Mouse (Mus musculus) gastrocnemius, postnatal 25 days (tissue): ENCODE data around the gene Chd4. TPM values are rescaled to one million over a fixed set of nuclear protein-coding genes. Genes with fewer than 3 reads are reported as not detected.
"Not testable (repeated sequence)": the region's sequence is repeated elsewhere in the genome, so short reads cannot be mapped to it uniquely, and the experiment has no call there.

Experiments
- DNase-seq: peaks from one replicate; pipeline ENCODE4 v3.0.0; 2022
- long read RNA-seq, 2 experiments: library from polyadenylated mRNA; stranded (forward); transcript quantifications; one replicate each; pipeline ENCODE4 v2.0.0; 2021
- total RNA-seq, 2 experiments: library from RNA; stranded (reverse); gene quantifications; 1 replicate in 1 of 2; 2 replicates in 1 of 2; pipeline ENCODE4 v1.2.3; 2021

The Chd4 gene
- total RNA-seq, result 10 to 100 TPM; 67.8 to 72.6 TPM
- long read RNA-seq, experiment 1, full-length matches to known transcripts, result 1 of 8 reads
- long read RNA-seq, experiment 1, partial matches to known transcripts, result 6 of 8 reads
- long read RNA-seq, experiment 1, other reads (novel, unspliced or antisense), result 1 of 8 reads
- long read RNA-seq, experiment 2, partial matches to known transcripts, result 8 of 9 reads
- long read RNA-seq, experiment 2, other reads (novel, unspliced or antisense), result 1 of 9 reads

- peak; percentile 93 for DNase-seq
These were observed at the start of gene Chd4 for GRCm38 (mm10) chr6:125095391-125096278. Chd4 (plus strand) TSS chr6:125095981.

DNA sequence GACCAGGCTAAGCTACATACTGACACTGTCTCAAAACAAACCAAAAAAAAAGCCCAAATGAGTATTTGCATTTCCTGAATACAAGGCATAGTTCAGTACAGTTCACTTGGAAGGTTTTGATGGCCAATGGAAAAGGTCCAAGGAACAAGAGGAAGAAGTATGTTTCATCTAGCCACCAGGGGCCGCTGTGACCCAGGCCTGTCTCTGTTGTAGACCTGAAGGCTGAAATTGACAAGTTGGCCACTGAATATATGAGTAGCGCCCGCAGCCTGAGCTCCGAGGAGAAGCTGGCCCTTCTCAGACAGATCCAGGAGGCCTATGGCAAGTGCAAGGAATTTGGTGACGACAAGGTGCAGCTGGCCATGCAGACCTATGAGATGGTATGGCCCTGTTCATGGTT, 49.1 kb upstream of the Chd4 start:
- peak; percentile 68 for DNase-seq

GRCm38 (mm10) chr6:125049678-125050077, 46.1 kb upstream of the Chd4 start, which contains the start of gene Acrbp:
Acrbp (plus strand) TSS chr6:125049689.
- DNase-seq, result no peak

- DNase-seq, result no peak
These were observed 44.5 kb upstream of the Chd4 start for GRCm38 (mm10) chr6:125051237-125051636.

- no peak for DNase-seq
These were observed 34.3 kb upstream of the Chd4 start for GRCm38 (mm10) chr6:125061493-125061892.

DNA sequence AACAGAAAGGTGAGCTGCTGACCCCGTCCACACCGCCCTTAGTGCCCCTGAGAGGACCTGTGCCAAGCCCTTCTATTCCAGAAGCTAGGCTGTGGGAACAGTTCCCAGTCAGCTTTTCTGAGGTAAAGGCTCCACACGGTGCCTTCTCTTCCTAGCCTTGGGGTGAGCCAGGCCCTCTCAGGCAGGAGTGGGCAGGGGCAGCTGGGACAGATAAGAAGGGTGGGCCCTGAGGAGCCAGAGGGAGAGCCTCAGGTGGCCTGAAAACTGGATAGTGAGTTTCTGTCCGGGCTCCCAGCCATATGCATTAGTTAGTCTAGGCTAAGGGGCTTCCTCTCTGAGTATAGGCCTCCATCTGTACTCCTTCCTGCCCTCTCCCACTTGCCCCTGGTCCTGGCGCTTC, 33.3 kb upstream of the Chd4 start:
- no peak for DNase-seq

DNA sequence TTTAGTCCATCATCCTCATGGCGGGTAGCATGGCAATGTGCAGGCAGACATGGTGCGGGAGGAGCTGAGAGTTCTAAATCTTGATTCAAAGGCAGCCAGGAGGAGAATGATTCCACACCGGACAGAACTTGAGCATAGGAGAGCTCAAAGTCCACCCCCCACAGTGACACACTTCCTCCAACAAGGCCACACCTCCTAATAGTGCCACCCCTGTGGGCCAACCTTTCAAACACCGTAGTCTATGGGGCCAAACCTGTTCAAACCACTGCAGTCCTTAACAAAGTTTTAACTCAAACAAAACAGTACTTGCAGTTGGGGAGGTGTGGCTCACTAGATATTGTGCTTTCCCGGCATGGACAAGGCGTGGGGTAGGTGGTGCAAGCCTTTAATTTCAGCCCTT, 31.9 kb upstream of the Chd4 start:
- DNase-seq, result no peak

GRCm38 (mm10) chr6:125065223-125065622, 30.6 kb upstream of the Chd4 start:
- not testable (repeated sequence) for DNase-seq

- DNase-seq, result no peak
These were observed 28.2 kb upstream of the Chd4 start, which contains the start of gene Lpar5 for GRCm38 (mm10) chr6:125067571-125067995. Lpar5 (plus strand) TSS chr6:125067920.

DNA sequence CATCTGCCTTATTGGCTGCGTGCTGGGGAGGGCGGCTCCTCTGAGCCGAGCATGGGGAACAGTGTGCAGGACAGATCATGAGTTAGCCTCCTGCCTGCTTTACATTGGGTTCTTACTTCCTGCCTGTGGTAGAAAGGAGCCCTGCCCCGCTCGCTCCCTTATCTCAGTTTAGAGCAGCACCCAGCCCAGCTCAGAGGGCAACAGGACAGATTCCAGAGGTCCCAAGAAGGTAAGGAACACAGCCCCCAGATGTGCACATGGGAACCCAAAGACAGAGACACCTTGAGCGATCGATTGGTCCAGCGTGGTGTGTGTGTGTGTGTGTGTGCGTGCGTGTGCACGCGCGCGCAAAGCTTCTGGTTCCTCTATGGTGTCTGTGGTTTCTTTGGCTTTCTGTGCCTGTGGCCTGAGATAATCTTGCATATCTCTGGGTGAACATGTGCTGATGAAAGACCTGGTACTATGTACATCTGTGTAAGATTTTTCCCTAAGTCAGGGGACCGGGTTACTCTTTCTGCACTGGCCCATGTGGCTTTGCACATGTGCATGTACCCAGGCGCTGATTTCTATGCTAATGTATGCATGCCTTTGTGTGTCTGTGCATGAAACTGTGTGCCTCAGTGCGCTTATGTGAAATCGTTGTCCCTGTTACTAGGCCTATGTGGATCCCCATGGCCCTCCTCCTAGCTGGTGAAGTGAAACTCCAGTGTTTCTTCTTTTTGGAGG, 24.4 kb upstream of the Chd4 start:
- DNase-seq, result no peak

DNA sequence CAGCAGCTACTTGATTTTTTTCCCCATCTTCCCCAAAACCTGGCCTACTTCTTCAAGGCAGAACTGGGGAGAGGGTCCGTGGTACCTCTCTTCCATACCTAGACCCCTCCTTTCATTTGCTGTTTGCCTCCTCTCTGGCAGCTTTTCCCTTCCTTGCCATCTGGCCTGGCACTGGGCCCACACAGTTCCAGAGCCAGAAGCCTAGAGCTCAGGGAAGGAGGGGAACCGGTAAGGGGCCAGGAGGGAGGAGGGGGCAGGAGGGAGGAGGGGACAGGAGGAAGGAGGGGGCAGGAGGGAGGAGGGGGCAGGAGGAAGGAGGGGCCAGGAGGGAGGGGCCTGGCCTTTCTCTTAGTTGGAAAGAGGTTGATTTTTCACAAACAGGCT, 23.9 kb upstream of the Chd4 start:
- DNase-seq, result no peak

GRCm38 (mm10) chr6:125073825-125074224, 22.0 kb upstream of the Chd4 start:
- DNase-seq, result no peak

- DNase-seq, result no peak
These were observed 14.4 kb upstream of the Chd4 start for GRCm38 (mm10) chr6:125081394-125081793.

GRCm38 (mm10) chr6:125081797-125082560, 13.8 kb upstream of the Chd4 start:
- peak; percentile 88 for DNase-seq

GRCm38 (mm10) chr6:125082801-125083386, 12.9 kb upstream of the Chd4 start:
- no peak for DNase-seq

GRCm38 (mm10) chr6:125084424-125084823, 11.4 kb upstream of the Chd4 start:
- DNase-seq, result no peak

DNA sequence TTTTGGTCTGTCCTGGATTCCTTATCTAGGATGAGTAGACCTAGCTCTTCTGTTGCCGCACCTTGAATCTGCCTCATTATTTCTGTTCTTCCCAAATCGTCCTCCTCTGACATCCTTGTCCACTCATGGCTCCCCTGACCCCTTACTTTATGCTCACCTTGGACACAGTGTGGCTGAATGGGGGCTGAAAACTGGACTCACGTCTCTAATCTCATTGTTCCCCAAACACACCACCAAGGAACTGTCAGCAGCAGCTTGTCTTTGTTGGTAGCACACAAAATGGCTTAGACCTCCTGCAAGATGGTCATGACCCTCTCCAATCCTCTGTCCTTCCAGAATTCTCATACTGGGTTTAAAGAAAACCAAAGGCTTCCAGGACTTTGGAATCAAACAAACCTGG, 7.8 kb upstream of the Chd4 start:
- no peak for DNase-seq

DNA sequence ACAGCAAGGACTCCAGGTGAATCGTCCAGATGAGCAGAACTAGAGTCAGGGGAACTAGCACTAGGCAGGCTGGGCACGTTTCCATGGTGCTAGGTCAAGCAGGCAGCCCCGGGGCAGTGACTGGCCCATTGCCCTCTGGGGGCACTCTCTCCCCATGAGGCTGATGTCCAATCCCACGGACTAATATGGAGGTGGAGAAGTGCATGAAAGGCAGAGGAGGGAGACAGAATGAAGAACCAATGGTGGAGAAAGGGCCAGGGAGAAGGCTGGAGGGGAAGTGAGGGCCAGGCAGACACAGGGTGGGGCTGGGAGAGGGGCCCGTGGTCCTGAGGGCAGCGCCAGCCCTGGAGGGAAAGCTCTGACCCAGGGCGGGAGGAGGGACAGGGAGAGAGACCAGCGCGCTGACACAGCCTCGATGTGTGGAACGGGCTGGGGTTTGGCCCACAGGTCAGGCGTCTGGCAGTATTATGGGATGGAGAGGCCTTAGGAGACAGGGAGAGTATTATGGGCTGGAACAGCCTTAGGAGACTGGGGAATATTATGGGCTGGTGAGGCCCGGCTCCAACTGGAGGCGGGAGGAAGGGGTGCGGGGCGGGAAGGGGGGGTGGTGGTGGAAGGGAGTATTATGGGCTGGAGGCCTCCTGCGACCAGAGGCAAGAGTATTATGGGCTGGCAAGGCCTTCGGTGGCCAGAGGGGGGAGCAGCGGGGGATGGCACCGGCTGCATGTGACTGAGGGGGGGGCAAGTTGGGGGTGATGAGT, 7.0 kb upstream of the Chd4 start:
- peak; percentile 84 for DNase-seq

DNA sequence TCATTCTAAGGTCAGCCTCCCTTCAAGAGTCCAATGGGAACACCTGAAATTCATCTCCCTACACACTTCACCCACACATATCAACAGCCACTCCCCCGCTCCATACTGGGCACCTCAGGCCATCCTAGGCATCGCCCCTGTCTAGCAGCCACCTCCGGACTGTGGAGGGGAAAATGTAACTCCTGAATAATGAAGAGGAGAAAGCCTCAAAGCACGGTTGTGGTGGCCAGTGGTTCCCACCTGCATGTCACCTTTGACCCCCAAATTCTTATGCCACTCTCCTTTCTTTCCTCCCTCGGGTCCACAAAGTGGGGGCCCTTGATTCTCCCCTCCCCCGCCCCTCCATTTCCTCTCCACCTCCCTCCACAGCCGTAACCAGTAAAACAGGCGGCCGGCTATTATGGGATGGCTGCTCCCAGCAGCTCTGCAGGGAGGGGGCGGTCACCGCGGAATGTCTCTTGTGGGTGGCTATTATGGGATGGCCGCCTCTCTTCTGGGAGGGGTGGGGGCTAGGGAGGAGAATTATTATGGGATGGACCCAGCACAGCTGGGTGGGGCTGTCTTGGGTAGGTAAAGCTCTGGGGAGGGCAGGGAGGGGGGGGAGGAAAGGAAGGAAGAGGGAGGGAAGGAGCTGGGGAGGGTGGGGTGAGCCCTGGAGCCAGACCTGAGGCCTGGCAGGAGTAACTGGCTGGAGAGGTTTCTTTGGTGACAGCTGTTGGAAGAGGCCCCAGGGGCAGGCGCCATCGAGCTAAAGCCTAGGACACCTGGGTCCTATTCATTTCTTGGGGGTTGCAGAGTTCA, 6.1 kb upstream of the Chd4 start:
- DNase-seq, result peak; percentile 86
